Mouse (Mus musculus) embryonic facial prominence, embryonic 11.5 days (tissue): ENCODE results near the gene Zfp53. TPM values are rescaled to one million over a fixed set of nuclear protein-coding genes. Genes with fewer than 3 reads are reported as not detected.
A peak's percentile ranks its signal among the peaks of the same experiment; 100 is the strongest.

Experiments
- ATAC-seq: fragments of 200-750 bp; cut with Nextera tagmentation; replicated peaks from 2 replicates; pipeline ENCODE4 v1.8.0; 2017; ENCODE audit warnings: low read depth; ENCODE audit not compliant: insufficient number of reproducible peaks, low FRiP score, low TSS enrichment
- DNase-seq: peaks from one replicate; pipeline ENCODE4 v3.0.0-alpha.2; 2015; ENCODE audit warnings: low spot score
- H3K27ac ChIP-seq: fragments of 300-500 bp; sonication (generic); replicated peaks from 2 replicates; pipeline ENCODE4 v1.5.1; 2014; ENCODE audit warnings: mild to moderate bottlenecking, low read depth, low read length, control low read depth
- H3K27me3 ChIP-seq: fragments of 300-500 bp; sonication (generic); 2 replicates; pipeline ENCODE4 v1.6.1; 2014; ENCODE audit warnings: mild to moderate bottlenecking, low read length, moderate library complexity, mixed read lengths; ENCODE audit not compliant: control insufficient read depth, insufficient read depth
- H3K36me3 ChIP-seq: fragments of 300-500 bp; sonication (generic); replicated peaks from 2 replicates; pipeline ENCODE4 v1.6.1; 2014; ENCODE audit warnings: low read depth, mild to moderate bottlenecking, low read length, moderate library complexity, mixed read lengths; ENCODE audit not compliant: control insufficient read depth, insufficient read depth
- H3K4me1 ChIP-seq: fragments of 300-500 bp; sonication (generic); 2 replicates; pipeline ENCODE4 v1.6.1; 2014; ENCODE audit warnings: low read length, mixed read lengths; ENCODE audit not compliant: control insufficient read depth, insufficient read depth
- H3K4me2 ChIP-seq: fragments of 300-500 bp; sonication (generic); 2 replicates; pipeline ENCODE4 v1.6.1; 2014; ENCODE audit warnings: low read depth, mild to moderate bottlenecking, control low read depth, low read length, moderate library complexity
- H3K4me3 ChIP-seq: fragments of 300-500 bp; sonication (generic); 2 replicates; pipeline ENCODE4 v1.5.1; 2014; ENCODE audit warnings: low read depth, low read length, control low read depth
- H3K9ac ChIP-seq: fragments of 300-500 bp; sonication (generic); replicated peaks from 2 replicates; pipeline ENCODE4 v1.6.1; 2014; ENCODE audit warnings: mild to moderate bottlenecking, control low read depth, low read length
- H3K9me3 ChIP-seq: fragments of 300-500 bp; sonication (generic); replicated peaks from 2 replicates; pipeline ENCODE4 v1.6.1; 2016; ENCODE audit warnings: mild to moderate bottlenecking, low read length, inconsistent platforms, mixed read lengths; ENCODE audit not compliant: control insufficient read depth
- WGBS: fragments of 180-500 bp; shearing (Covaris S2); extraction: QIAGEN DNeasy Blood & Tissue Kit; methylation state at CpG from one replicate; pipeline ENCODE4 v1.1.7; 2014; 5-methylcytosine and 5-hydroxymethylcytosine counted together
- polyA plus RNA-seq: library from polyadenylated mRNA; unstranded; fragments of >200 nt; fragmentation: Nextera tagmentation; extraction: Ambion mirVana; gene quantifications from 2 replicates; pipeline ENCODE4 v1.2.1, GENCODE M21; 2014

Zfp53 gene
- polyA plus RNA-seq, 1 experiment from 2014 or later, result 10.4 TPM

DNA sequence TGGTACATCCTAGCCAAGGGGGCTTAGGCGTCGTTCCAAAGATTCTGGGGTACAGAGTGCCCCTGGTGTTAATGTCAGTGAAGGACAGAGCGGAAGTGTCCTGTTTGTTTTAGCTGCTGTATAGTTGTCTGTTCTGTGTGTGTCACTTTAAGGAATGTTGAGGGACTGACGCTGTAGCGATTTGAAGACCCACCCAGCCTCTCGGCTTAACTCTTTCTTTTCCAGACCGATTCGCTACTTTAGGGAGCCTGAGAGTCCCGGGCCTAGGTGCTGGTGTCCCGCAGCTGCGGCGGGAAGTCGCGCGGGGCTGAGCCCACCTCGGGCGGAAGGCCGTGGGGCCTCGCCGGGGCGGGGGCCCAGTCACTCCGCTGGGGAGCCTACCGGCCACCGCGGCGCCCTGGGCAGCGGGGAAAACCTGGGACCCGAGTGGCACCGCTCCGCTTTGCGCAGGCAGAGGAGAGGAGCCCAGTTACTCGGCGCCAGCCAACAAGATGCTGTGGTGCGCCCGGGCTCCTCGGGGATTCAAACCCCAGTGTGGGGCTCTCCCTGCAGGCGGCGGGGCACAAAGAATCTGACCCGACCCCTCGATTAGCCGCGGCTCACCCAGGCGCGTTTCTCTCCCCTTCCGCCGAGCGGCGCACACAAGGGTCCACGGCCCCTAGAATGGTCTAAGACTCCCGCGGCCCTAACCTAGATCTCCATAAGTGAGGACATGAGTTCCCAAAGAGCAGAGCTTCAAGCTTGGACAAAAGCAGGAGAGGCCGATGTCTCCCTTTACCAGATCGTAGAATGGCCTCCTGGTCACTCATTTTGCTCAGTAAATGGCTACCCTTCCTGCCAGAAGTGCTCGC, 43.5 kb downstream of the Zfp53 start:
- H3K4me3 ChIP-seq, result peak overlapping the region; percentile 69
- H3K27me3 ChIP-seq, result no peaks in the 10 kb centered on the region
- H3K4me1 ChIP-seq, result no peaks in the 10 kb centered on the region
- no peaks in the 10 kb centered on the region for H3K36me3 ChIP-seq
- peak; percentile 85 for DNase-seq
- H3K4me2 ChIP-seq, result peak overlapping the region; percentile 80
- peak overlapping the region; percentile 89 for H3K27ac ChIP-seq
- ATAC-seq, result peak; percentile 86
- peak overlapping the region; percentile 96 for H3K9ac ChIP-seq
- under 1% methylated on average over 54 of the region's 54 CpGs for WGBS
- no peaks in the 10 kb centered on the region for H3K9me3 ChIP-seq

DNA sequence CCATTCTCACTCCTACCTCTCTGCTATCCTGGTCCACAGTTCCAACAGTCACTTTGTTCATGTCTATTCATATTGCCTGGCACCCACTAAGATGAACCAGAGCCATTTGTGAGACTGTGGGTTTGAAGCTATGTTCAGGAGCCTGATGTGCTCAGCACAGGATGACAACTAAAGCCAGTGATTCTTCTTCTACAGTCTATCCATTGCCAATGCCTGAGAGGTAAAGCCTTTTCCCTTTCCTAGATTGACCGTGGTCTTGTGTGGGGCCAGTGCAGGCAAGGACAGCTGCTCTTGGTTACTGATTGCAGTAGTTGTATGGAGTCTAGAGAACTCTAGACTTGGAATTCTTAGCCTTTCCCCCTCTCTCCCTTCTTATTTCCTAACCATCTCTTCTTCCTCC, 45.2 kb downstream of the Zfp53 start:
- H3K4me1 ChIP-seq, result no peaks in the 10 kb centered on the region
- H3K27ac ChIP-seq, result no peak overlapping the region
- H3K27me3 ChIP-seq, result no peaks in the 10 kb centered on the region
- 86% methylated on average over 1 of the region's 1 CpGs for WGBS
- no peak for ATAC-seq
- no peak overlapping the region for H3K9ac ChIP-seq
- no peaks in the 10 kb centered on the region for H3K9me3 ChIP-seq
- H3K4me3 ChIP-seq, result no peak overlapping the region
- no peaks in the 10 kb centered on the region for H3K36me3 ChIP-seq
- no peak for DNase-seq
- no peak overlapping the region for H3K4me2 ChIP-seq

DNA sequence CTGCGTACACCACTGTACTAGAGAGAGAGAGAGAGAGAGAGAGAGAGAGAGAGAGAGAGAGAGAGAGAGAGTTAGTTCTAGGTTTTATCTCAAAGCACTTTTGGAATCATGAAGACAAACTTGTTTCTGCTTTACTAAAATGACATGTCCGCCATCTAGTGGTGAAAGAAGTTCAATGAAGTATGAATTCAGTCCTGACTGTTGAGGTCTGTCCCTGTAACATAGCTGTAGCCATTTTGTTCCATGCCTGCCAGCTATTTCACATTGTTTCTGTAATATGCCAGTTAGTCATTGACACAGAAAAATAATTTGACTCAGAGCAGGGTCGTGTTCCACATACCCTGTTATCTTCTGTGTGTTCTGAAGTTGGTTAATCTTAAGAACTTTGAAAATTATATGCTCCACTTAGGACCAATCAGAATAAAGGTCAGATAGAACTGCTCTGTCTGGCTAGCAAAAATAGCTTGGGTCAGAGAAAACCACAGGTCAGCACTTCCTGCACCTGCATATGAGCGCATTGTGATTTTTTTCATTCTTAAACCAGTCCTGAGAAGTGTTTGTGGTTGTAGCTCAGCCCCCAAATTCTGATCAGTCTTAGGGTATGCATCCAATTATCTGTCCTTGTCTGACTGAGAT, 45.8 kb downstream of the Zfp53 start:
- no peak overlapping the region for H3K27ac ChIP-seq
- H3K9ac ChIP-seq, result no peak overlapping the region
- 16% methylated on average over 4 of the region's 4 CpGs for WGBS
- no peaks in the 10 kb centered on the region for H3K36me3 ChIP-seq
- peak; percentile 90 for DNase-seq
- H3K9me3 ChIP-seq, result no peaks in the 10 kb centered on the region
- ATAC-seq, result peak; percentile 19; the same call in 1 of the 2 replicates
- no peak overlapping the region for H3K4me3 ChIP-seq
- no peaks in the 10 kb centered on the region for H3K4me1 ChIP-seq
- no peak overlapping the region for H3K4me2 ChIP-seq
- no peaks in the 10 kb centered on the region for H3K27me3 ChIP-seq

DNA sequence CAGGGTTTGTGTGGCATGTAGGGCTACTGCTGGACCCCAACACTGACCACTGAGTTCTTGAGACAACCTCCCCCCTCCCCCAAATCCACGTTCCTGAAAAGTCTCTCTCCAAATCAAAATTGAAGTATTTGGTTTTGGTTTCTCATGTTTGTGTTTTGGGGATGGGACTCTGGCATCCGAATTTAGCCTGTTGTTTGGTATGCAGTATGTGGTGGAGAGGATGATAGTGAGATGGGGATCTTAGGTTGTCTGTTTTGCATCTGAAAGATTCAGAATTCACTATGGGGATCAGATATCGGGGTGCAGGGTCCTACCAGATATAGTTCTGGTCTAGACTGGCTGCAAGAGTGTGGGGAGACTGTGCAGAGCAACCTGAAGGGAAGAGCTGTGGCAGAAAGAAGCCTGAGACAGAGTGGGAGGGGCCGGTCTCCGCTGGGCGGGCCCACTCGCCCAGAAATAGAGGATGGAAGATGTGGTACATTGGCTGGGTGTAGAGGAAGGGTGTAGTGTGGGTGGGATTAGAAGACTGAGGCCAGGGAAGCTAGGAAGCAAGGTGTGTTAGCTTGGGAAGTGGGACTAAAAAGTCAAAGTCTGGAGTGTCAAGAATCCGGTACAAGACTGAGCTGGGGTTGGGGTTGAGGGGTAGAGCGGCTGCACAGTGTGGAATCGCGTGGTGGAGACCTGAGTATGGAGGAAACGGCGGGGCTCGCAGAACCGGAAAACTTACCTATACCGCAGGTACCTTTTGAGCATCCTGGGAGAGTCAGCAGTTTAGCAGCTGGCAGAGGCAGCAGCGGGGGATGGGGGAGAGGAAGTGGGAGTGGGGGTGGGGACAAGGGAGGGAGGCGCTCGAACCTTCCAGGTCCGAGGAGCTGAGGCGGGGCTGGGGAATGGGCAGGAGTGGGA, 46.6 kb downstream of the Zfp53 start, which contains the start of gene Zfp52:
Zfp52 (plus strand) TSS at position 444 of the 906 bp plus-strand sequence.
- H3K27ac ChIP-seq, result no peak within 1 kb of the TSS
- no peaks in the 10 kb centered on the region for H3K36me3 ChIP-seq
- no peaks in the 10 kb centered on the region for H3K27me3 ChIP-seq
- peak; percentile 61 for DNase-seq
- peak; percentile 81 for ATAC-seq
- H3K4me1 ChIP-seq, result no peaks in the 10 kb centered on the region
- H3K9ac ChIP-seq, result peak within 1 kb of the TSS; percentile 58
- H3K4me3 ChIP-seq, result peak within 1 kb of the TSS; percentile 47
- no peaks in the 10 kb centered on the region for H3K9me3 ChIP-seq
- H3K4me2 ChIP-seq, result peak within 1 kb of the TSS; percentile 78
- WGBS, result 3% methylated on average over 21 of the region's 21 CpGs

DNA sequence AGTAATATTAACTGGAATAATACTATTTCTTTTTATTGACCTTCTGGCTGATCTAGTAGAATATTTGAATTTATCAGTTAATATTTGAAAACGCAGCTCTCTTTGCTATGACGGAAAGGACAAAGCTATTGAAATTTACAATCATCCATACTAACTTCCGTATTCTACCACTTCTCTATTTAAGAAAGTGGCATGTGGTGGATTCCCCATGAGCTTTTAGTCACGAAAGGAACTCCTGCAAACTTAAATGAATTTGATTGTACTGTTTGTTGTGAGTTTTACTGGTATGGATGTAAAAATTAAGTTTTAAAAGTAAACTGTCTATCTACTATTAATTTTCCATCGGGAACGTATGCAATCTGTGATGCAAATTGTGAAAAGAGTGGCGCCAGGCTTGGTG, 47.3 kb downstream of the Zfp53 start:
- no peaks in the 10 kb centered on the region for H3K9me3 ChIP-seq
- H3K4me3 ChIP-seq, result peak overlapping the region; percentile 47
- no peak overlapping the region for H3K9ac ChIP-seq
- H3K4me1 ChIP-seq, result no peaks in the 10 kb centered on the region
- H3K4me2 ChIP-seq, result peak overlapping the region; percentile 78
- 38% methylated on average over 7 of the region's 7 CpGs for WGBS
- ATAC-seq, result no peak
- no peak overlapping the region for H3K27ac ChIP-seq
- no peaks in the 10 kb centered on the region for H3K27me3 ChIP-seq
- H3K36me3 ChIP-seq, result no peaks in the 10 kb centered on the region
- DNase-seq, result no peak

DNA sequence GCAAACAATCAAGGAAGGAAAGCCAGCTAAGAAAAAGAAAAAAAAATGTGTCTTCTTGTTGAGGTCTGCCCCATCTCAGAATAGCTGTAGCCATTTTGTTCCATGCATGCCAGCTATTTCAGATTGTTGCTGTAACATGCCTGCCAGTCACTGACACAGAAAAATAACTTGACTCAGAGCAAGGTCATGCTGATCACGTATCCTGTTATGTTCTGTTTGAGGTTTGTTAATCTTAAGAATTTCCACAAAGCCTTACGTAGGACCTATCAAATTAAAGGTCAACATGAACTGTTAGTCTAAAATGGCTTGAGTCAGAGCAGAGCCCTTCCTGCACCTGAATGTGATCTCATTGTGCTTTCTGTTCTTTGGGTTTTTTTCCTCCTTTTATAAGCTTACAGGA, 47.9 kb downstream of the Zfp53 start:
- 62% methylated on average over 2 of the region's 2 CpGs for WGBS

DNA sequence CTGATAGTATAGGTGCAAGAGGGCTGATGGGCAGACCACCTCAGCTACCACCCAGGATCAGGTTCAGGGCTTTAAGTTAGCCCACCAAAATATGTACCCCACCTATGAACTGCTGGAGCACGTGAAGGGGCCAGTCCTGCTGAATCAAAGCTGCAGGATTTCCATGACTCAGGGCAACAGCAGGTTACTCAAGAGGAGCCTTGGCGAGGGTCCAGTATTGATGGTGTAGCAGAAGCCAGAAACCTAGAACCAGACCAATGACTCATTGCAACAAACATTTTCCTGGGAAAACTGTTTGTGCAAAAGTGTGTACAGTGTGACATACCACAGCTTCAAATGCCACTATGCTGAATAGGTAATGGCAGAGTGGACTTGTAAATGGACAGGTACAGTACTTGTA, 69.0 kb downstream of the Zfp53 start:
- Histone ChIP-seq H3K9me3 (no peaks in the 10 kb centered on the region), H3K27ac (no peak overlapping the region), H3K9ac (no peak overlapping the region), H3K4me1 (no peaks in the 10 kb centered on the region), H3K4me2 (no peak overlapping the region), H3K27me3 (no peaks in the 10 kb centered on the region), H3K4me3 (no peak overlapping the region), H3K36me3 (no peaks in the 10 kb centered on the region)
- 82% methylated on average over 2 of the region's 2 CpGs for WGBS
- no peak for DNase-seq
- no peak for ATAC-seq

More for the DNA sequence above, 47.9 kb downstream of the Zfp53 start:
- ATAC-seq (no peak), DNase-seq (no peak)
- H3K27me3 ChIP-seq, result no peaks in the 10 kb centered on the region
- no peak overlapping the region for H3K9ac ChIP-seq
- H3K9me3 ChIP-seq, result no peaks in the 10 kb centered on the region
- H3K4me3 ChIP-seq, result no peak overlapping the region
- H3K4me1 ChIP-seq, result no peaks in the 10 kb centered on the region
- H3K27ac ChIP-seq, result no peak overlapping the region
- H3K4me2 ChIP-seq, result no peak overlapping the region
- no peaks in the 10 kb centered on the region for H3K36me3 ChIP-seq
